Mouse (Mus musculus) left cerebral cortex, adult 18-20 months (tissue): ENCODE results near the gene Slc25a18. TPM values are rescaled to one million over a fixed set of nuclear protein-coding genes. Genes with fewer than 3 reads are reported as not detected.
"Not testable (repeated sequence)": the region's sequence is repeated elsewhere in the genome, so short reads cannot be mapped to it uniquely, and the experiment has no call there.

Experiments
- DNase-seq, 2 experiments: peaks; one replicate each; pipeline ENCODE4 v3.0.0; 2021 to 2022; ENCODE audit warnings: low spot score in 2 of 2, mixed read lengths in 1 of 2
- total RNA-seq, 2 experiments: library from RNA; stranded (reverse); gene quantifications; 2 replicates each; pipeline ENCODE4 v1.2.3; 2021

Slc25a18 gene
- total RNA-seq, 2 experiments from 2014 or later = 67.2 to 68.6 TPM

- peak; percentile 53 to 79 for DNase-seq
These were observed 22.7 kb downstream of the Slc25a18 start for GRCm38 (mm10) chr6:120796111-120796510.

- DNase-seq = peak; percentile 35 to 41
These were observed 24.6 kb downstream of the Slc25a18 start for GRCm38 (mm10) chr6:120798019-120798418.

- no peak for DNase-seq
These were observed 25.5 kb downstream of the Slc25a18 start for GRCm38 (mm10) chr6:120798905-120799304.

- peak in 1 of 2 experiments; percentile 26 for DNase-seq
These were observed 26.2 kb downstream of the Slc25a18 start for GRCm38 (mm10) chr6:120799581-120800041.

GRCm38 (mm10) chr6:120806999-120807737, 33.8 kb downstream of the Slc25a18 start:
- DNase-seq = no peak

- DNase-seq = no peak
These were observed 34.3 kb downstream of the Slc25a18 start for GRCm38 (mm10) chr6:120807738-120808081.

- not testable (repeated sequence) for DNase-seq
These were observed 38.6 kb downstream of the Slc25a18 start for GRCm38 (mm10) chr6:120811999-120812398.

- DNase-seq = no peak
These were observed 45.9 kb downstream of the Slc25a18 start for GRCm38 (mm10) chr6:120819294-120819693.

- DNase-seq = no peak
These were observed 46.8 kb downstream of the Slc25a18 start for GRCm38 (mm10) chr6:120820144-120820543.

GRCm38 (mm10) chr6:120820941-120821340, 47.6 kb downstream of the Slc25a18 start:
- DNase-seq = no peak

GRCm38 (mm10) chr6:120821715-120822114, 48.3 kb downstream of the Slc25a18 start:
- DNase-seq = no peak

GRCm38 (mm10) chr6:120822307-120822928, 49.0 kb downstream of the Slc25a18 start, which contains the start of gene Atp6v1e1:
Gene Atp6v1e1, minus strand, starts transcription at chr6:120822793.
- DNase-seq = peak; percentile 87 to 93

GRCm38 (mm10) chr6:120822937-120823614, 49.7 kb downstream of the Slc25a18 start:
- no peak for DNase-seq

GRCm38 (mm10) chr6:120830056-120830455, 56.7 kb downstream of the Slc25a18 start:
- DNase-seq = no peak

- no peak for DNase-seq
These were observed 57.7 kb downstream of the Slc25a18 start for GRCm38 (mm10) chr6:120830866-120831608.

- no peak for DNase-seq
These were observed 58.7 kb downstream of the Slc25a18 start for GRCm38 (mm10) chr6:120832097-120832496.

- DNase-seq = no peak
These were observed 61.5 kb downstream of the Slc25a18 start for GRCm38 (mm10) chr6:120834766-120835321.

- peak; percentile 93 for DNase-seq
These were observed 62.3 kb downstream of the Slc25a18 start, which contains the start of gene Bcl2l13 for GRCm38 (mm10) chr6:120835474-120836374. Gene Bcl2l13, plus strand, starts transcription at chr6:120836212.

- peak in 1 of 2 experiments; percentile 34 for DNase-seq
These were observed 63.2 kb downstream of the Slc25a18 start for GRCm38 (mm10) chr6:120836389-120837151.
